Mouse (Mus musculus) MN1 (cell line): ENCODE data around the gene Gm10518.
"Not testable (repeated sequence)": the region's sequence is repeated elsewhere in the genome, so short reads cannot be mapped to it uniquely, and the experiment has no call there.

Source experiments
- DNase-seq: peaks from one replicate; pipeline ENCODE4 v3.0.0-alpha.2; 2016; ENCODE audit warnings: low spot score

The Gm10518 gene

DNA sequence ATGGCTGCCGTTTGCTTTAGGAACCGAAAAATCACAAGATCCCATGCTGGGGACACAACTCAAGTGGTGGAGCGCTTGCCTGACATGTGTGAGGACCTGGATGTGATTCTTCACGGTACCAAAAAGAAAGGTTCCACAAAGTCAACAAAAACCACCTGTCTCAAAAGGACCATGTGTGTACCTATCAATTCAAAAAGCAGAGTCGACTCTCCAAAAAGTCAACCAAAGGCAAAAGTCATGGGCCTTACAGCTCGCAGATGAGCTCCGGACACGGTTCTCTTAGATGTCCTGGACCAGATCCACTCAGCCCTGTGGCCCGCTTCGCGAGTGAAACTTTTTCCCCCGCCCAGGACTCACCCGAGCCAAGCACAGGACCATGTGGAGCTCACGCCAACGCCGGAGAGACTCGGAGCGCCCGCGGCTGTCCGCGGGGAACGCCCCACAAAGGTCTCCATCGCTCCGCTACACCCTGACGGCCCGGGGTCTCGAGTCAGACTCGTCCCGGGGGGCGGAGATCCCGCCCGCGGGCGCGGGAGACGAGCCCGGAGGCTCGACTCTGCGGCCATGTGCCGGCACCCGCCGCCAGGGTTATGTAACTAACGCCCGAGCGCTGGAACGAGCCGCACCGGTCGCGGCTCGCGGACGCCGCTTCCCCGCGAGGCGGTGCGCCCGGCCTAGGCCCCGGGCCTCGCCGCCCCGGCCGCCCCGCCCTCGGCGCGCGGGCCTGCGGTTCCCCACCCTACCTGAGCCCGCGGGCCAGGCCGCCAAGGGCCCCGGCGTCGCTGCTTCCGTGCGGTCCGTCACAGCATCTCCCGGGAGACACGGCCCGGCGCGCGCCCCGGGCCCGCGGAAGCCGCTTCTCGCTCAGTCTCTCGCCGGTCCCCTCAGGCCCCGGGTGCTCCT lies at the start of gene Gm10518:
Gene Gm10518 (plus strand): TSS at position 767 of the 903 bp plus-strand sequence.
- peak; percentile 74 for DNase-seq

DNA sequence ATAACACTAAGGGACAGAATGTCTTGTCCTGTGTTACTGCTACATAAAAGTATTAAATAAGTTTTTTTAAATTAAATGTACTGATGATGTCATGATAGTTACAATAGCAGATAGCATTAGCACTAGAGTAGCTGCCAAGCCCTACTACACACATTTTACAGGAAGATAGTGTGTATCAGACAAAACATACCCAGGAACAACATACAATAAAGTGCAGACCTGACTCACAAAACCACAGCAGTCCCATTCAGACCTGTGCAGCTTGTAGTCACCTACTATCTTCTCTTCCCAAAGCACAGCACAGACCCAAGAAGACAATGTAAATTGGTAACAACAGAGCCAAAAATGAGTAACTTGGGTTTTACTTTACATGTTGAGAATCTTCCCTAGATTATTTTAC lies 46.7 kb upstream of the Gm10518 start:
- no peak for DNase-seq

DNA sequence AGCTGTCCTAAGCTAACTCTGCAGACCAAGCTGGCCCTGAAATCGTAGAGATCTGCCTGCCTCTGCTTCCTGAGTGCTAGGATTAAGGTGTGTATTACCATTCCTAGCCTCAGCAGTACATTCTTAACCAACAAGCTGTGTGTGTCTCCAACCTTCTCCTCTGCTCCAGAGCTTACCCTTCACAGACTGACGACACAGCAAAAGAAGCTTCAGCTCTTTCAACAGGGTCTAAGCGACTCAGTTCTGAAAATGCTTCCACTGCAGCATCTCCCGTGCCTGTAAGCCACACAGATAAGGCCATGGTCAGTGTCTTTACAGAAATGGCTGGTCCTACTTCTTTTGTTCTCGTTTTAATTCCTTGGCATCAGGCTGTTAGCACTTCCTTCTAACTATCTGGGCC lies 43.1 kb upstream of the Gm10518 start:
- DNase-seq, result no peak

DNA sequence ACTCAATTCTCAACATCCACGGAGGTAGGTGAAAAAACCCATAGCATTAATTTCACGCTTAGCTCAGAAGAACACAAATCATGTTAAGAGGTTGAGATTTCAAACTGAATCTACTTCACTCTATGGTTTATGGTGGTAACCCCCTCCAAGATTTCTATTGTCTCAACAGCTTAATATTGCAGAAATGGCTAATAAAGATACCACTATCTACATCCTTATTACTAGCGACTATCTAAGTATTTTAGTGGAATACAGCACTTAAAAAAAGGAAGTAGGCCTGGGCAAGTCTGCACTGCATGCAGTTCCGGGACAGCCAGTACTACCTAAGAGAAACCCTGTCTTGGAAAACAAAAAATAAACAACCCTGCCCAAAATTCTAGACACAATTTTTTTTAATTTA lies 42.6 kb upstream of the Gm10518 start:
- DNase-seq, result no peak

DNA sequence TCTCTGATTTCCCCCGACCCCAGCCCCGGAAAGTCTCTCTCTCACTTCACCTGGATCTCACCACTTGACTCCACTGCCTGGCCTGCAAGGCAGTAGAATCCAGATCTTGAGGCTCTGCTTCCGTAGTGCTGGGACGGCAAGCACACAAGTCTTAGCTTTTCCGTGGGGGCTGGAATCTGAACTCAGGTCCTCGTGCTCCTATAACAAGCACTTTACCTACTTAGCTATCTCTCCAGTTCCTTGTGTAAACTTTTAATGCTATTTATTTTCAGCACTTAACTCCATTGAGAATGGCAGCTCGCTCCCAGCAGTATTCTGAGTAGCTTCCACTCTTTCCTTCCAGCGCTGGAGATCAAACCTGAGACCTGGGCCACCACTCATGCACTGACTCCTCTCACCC lies 26.3 kb upstream of the Gm10518 start:
- DNase-seq, result no peak

DNA sequence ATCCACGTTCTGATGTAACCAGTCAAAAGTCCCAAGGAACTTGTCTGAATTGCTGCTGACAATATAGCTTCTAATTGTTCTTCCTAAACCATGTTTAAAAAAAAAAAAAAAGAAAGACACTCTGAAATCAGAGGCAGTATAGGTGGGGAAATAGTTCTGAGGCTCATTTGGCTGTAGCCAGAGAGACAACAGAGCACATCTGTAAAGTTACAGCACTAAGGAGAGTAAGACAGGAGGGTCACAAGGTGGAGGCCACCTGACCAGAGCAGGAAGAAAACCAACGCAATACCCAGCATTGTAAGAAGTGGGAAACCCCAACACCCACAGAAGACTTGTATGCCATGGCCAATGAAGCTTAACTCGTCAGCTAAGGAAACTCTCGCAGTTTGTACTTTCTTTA lies 19.1 kb upstream of the Gm10518 start:
- no peak for DNase-seq

DNA sequence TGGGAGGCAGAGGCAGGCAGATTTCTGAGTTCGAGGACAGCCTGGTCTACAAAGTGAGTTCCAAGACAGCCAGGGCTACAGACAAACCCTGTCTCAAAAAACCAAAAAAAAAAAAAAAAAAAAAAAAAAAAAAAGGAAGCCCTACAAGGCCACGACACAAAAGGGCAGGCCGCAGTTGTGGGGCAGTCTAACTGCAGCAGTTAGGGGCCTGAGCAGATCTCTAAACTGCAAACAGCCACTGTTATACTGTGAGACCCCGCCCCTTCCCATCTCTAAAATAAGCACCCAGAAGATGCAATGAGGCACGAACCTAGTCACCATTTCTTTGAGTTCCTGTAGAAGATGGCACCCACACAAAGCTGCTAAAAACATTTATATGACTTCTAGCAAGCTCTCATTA lies 17.7 kb upstream of the Gm10518 start:
- no peak for DNase-seq

DNA sequence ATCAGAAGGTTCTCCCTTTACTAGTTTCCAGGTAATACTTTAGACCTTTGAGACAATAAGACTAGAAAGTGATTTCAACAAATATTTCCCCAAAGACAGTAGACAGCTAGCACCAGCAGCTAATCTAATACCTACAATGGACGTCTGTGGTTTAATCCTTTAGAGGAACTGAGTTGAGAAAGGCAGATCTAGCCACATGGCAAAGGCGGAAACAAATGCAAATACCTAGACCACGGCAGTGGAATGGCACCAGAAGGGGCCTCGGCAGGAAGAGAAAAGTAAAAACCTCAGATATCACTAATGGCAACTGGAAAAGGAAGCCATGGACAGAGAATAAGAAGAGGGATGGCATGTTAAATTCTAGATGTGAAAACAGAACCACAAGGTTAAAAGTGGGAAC lies 15.9 kb upstream of the Gm10518 start:
- DNase-seq, result no peak

DNA sequence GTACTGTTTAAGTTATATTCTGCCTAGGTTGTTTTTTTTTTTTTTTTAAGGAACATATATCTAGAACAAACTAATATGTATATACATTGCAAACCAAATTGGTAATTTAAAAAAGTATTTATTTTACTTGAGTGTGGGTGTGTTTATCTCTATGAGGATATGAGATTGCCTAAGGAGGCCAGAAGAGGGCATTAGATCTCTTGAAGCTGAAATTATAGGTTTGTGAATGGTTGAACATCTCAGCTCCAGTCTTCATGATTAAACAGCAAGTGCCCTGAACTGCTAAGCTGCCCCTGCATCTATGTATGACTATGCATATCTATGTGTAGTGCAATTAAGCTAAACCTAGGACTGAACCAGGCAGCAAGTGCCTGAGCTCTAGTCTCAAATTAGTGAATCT lies 4.4 kb upstream of the Gm10518 start:
- DNase-seq, result no peak

DNA sequence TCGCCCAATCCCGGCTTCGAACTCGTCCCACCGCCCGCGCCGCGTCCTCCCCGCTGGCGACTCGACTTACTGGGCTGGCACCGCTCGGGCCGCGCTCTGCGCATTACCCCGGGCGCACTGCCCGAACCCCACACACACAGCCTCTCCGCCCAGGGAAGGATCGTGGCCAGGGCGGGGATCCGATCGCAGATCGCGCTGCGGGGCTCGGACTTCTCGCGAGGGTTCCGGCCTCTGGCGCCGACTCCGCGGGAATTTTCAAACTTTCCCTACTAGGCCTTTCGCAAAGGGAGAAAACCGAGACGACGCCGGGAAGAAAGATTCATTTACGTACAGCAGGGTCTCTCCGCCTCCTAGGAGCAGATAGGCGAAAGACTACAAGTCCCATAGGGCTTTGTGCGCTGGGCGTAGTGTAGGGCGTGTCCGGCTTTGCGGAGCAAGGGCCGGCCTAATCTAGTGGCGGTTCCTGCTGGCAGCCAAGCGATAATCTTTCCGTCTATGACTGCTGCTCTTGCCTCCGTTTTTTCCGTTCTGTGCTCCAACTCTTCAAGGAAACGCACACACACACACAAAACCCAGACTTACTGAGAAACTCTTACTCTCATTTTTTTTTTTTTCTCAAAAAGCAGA lies 450 bp downstream of the Gm10518 start, which contains the start of gene Ahctf1:
Gene Ahctf1 (minus strand): TSS at position 168 of the 627 bp plus-strand sequence.
- peak; percentile 100 for DNase-seq

DNA sequence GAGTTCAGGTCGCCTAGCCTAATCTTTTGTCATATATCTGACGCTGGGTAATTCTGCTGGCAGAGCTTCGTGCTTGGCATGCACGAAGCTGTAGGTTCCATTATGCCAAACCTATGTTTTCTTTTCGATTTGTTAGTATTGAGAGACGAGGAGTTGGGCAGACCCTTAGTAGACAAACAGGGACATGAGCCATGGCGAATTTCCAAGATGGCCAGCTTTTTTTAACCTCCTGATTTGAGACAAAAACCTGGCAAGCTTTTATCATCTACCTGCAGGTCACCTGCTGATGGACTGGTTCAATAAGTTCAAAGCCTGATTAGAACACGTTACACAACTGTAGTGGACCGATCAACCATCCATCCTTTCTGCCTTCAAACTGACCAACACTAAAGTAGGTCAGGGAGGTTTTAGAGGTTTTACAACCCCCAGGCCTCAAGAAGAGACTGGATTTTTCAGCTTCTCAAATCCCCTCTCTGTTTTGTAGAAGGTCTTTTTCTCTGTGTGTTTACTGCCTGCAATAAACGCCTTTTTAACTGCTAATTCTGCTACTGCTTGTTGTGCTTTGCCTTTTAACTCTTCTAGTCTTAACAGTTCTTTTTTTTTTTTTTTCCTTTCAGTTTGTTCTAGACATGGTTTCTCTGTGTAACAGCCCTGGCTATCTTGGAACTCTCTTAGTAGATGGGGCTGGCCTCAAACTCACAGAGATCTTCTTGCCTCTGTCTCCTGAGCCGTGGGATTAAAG lies 1.1 kb downstream of the Gm10518 start:
- DNase-seq, result no peak

DNA sequence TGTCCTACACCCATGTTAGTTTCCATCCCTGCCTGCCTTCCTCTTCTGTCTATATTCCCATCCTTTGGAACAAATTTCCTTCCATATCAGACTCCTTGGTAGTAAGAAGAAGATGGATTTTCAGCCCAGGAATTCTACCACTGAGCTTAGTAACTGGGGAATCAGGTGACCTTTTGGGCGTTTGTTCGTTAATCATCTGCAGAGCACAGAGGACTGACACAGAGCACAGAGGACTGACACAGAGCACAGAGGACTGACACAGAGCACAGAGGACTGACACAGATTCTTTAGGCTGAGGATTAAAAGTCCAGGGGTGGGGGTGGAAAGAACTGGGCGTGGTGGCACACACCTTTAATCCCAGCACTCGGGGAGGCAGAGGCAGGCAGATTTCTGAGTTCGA lies 2.6 kb downstream of the Gm10518 start:
- no peak for DNase-seq

DNA sequence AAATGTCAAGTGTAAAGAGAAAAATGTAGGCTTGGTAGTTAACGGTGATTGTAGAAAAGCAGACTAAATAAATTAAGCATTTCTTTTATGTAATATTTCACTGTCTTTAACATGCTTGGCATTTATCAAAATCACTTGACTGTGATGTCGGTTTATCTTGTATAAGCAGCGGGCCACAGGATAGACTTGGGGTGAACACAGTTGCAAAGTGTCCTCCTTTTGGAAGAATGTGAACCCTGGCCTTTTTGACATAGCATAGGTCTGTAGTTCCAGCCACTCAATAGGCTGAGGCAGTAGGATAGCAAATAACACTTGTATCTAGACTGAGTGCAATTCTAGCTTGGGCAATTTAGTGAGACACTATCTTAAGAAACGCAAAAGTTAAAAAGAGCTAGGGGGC lies 4.3 kb downstream of the Gm10518 start:
- DNase-seq, result no peak

DNA sequence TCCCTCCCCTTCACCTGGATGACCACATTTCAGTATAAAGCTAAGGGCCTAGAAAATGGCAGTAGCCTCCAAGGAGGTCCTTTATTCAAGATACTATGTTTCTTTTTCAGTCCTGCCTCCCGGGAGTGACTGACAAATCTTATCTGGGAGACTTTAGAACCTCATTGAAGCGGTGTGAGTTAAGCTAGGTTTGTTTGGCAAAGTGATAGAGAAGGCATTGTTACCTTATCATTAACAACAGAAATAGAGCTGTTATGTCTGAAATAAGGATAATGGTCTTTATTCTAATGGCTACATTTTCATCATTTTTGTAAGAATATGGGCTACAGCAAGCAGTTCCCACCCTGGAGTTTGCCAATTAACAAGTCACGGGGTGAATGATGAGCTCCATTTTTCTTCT lies 5.1 kb downstream of the Gm10518 start:
- no peak for DNase-seq

DNA sequence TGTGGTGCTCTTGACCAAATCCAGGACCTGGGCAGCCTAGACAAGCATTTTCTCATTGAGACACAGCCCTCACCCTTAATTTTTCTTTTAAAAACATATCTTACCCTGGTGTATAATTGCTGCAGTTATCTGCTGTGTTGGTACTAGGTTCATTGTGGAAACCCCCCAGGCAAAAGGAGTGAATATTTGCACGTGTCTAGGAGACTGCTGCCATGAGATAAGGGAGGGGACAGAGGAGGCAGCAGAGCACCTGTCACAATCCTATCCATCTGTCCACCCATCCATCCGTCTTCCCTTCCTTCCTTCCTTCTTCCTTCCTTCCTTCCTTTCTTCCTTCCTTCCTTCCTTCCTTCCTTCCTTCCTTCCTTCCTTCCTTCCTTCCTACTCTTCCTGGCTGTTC lies 10.2 kb downstream of the Gm10518 start:
- no peak for DNase-seq

DNA sequence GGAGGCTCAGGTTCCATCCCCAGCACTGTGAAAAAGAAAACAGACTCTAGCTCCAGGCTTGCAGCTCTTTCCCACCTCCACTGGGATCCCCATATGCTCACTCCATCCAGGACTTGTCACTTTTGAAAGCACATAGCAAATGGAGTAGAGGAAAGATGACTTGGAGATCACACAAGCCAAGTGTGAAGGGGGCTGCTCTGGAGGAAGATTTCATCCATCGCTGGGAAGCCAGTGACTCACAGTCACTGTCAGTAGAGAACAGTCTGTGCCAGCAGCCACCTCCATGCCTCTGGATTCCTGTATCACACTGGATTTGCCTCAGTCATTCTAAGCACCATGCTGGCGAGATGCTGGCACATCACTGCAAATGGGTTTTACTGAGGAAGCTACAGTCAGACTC lies 11.4 kb downstream of the Gm10518 start:
- DNase-seq, result no peak

DNA sequence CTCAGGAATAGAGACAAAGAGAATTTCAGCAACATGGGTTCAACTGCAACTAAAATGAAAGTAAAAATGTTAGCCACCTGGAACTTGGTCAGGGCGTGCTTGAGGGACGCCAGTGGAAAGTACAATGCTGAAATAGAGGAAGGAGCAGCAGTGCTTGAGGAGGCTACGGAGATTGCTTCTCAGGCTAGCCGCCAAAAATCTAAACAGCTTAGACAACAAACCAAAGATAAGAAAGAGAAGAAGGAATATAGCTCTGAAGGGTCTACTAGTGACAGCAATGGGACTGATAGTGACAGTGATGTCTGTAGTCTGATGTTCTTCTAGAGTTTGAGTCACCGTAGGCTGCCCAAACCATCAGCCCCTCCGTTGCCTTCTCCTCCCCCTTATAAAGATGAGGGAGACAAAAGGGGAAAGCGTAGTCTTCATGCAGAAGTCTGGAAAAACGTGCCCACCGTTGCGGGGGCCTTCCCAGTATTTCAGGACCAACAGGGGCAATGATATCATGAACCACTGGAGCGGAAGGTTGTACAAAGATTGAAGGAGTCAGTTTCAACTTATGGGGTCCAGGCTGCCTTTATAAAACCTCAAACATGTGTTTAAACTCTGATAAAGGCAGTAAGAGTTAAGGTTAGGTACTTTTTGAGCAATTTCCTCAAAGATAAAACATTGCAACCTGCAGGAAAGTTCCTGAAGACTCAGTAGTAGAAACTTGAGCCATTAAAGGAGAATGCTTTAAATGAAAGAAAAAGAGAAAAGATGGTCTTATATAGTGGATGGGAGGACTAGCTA lies 15.5 kb downstream of the Gm10518 start:
- DNase-seq, result not testable (repeated sequence)

DNA sequence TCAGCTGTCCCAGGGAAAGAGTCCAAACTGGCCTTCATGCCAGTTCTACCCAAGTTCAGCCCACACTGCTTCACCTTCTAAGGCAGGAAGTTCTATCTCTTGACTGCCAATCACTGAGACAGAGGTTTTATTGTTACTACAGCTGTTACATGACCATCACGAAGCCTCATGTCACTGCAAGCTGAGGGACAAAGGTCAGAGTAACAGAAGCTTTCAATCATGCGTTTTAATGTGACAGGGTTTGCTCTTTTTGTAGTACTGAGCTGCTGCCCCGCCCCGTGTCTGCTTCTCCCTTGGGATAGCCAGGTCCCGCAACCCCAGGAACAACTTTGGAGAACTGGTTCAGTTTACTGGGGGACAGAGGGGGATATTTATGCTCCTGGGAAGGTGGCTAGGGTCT lies 21.4 kb downstream of the Gm10518 start:
- no peak for DNase-seq

DNA sequence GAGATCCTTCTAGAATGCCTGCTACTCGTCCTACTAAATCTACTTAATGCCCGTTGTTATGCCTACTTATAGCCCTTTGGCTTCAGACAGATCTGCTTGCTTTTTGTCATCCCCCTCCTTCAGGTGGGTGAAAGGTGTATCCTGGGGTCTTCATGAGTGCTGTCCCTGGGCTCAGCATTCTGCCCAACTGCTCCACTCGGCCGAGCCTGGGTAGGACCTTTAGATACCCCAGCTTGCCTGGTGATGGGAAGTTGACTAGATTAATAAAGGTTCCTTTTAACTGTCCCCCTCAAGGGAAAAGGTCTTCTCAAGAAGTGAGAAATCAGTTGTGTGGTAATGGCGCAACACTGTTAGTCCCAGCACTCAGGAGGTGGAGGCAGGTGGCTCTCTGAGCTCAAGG lies 24.9 kb downstream of the Gm10518 start:
- no peak for DNase-seq

DNA sequence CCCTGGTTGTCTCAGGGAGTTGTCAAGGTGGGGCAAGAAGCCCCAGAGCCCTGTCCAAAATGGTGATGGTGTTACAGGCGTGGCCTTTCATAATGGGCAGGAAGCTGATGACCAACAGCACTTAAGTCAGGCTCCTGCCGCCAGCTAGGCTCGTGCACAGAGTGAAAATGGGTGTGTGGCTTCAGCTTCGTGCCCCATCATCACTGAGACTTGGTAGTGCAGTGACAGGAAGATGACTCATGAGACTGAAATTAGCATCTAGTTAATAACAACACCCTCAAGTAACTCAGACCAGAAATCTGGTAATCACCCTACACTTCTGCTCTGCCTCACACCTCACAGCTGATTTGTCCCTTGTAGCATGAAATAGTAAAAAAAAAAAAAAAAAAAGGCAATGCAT lies 25.7 kb downstream of the Gm10518 start:
- peak; percentile 20 for DNase-seq

DNA sequence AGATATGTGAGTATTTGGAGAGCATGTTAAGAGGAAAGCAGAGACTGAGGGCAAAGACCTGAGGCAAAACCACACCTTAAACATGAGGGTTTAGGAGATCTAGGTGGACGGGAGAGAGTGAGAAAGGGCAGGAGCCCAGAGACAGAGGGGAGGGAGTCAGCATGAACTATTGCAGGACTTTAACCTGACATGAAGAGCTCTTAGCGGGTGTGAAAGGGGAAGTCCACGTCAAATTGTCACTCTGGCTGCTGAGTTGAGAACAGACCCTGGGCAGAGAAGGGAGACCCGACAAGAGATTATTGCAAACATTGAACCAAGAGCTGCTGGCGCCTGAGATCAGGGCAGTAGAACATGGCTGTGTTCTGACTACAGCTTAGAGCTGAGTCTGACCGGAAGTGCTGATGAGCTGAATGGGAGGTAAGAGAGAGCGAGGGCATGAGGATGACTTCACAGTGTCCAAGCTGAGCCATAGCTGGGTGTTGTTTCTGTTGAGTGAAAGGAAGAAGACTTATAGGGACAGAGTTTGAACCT lies 29.6 kb downstream of the Gm10518 start:
- no peak for DNase-seq

DNA sequence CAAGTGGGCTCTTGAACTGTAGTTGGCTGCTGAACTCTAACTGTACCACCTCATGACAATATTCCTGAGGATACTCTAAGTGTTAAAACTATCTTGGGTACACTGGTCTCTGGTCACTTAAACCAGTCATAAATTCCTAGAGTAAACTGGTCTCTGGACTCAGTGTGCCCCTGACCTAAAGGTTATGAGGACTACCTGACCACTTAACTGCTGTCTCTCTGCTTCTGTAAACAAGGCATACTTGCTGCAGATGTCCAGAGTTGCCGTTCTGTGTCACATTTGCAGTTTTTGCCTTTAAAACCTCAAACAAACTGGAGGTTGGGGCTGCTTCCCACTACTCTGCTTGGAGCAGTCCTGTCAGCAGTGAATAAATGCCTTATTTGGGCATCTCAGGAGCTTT lies 30.4 kb downstream of the Gm10518 start:
- DNase-seq, result no peak
